In the genomic region with DNA sequence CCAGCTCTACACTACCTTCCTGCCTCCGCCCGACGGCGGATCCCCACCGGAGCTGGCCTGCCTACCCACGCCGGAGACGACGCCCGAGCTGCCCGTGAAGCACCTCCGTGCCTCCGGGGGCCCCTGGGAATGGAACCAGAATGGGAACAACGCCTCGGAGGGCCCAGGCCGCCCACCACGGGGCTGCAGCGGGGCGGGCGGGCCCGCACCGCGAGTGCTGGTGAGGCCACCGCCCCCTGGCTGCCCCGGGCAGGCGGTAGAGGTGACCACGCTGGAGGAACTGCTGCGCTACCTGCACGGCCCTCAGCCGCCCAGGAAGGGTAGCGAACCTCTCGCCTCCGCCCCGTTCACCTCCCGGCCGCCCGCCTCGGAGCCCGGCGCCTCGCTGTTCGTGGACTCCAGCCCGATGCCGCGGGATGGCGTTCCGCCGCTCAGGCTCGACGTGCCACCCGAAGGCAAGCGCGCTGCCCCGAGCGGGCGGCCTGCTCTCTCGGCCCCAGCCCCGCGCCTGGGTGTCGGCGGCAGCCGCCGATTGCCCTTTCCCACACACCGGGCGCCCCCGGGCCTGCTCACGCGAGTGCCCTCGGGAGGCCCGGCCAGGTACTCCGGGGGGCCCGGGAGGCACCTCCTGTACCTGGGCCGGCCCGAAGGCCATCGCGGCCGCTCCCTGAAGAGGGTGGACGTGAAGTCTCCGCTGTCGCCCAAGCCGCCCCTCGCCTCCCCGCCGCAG, we compare ENCODE assay signal across 9 mouse cellular contexts. TPM values are rescaled to one million over a fixed set of nuclear protein-coding genes. Genes with fewer than 3 reads are reported as not detected.
DNase-seq lines count a peak whose midpoint lies in the region; ATAC-seq and TF ChIP-seq lines count a peak whose summit lies in the region.
"Had no signal": no experiment of that assay in that cellular context is flagged by ENCODE, and none has a peak within 500 bp of the region (broad histone marks: within the 10 kb centered on the region; RNA-seq: fewer than 3 reads in every experiment).

No protein-coding gene starts in this region.

- H3K27me3 ChIP-seq in ES-Bruce4 (ENCODE audit: control insufficient read depth, insufficient read depth, low read length, poor library complexity, severe bottlenecking), result no peaks in the 10 kb centered on the region; the same call in 1 of the 2 replicates
- peaks cover 47% of the 10 kb centered on the region for H3K27me3 ChIP-seq in heart, embryonic 15.5 days
- H3K27me3 ChIP-seq in liver, embryonic 15.5 days, result peaks cover 87% of the 10 kb centered on the region

- H3K9me3 ChIP-seq in ES-Bruce4 (replicated peaks; ENCODE audit: control insufficient read depth, insufficient read depth, low read length, poor library complexity, severe bottlenecking), result no peaks in the 10 kb centered on the region
- H3K9me3 ChIP-seq in heart, embryonic 15.5 days (replicated peaks), result no peaks in the 10 kb centered on the region
- H3K9me3 ChIP-seq in liver, embryonic 15.5 days (replicated peaks), result no peaks in the 10 kb centered on the region

- no peak for ATAC-seq in heart, embryonic 15.5 days (replicated peaks; ENCODE audit: insufficient number of reproducible peaks, insufficient read depth, low FRiP score, low read depth)
- ATAC-seq in liver, embryonic 15.5 days (ENCODE audit: insufficient read depth), result no peak; the same call in 1 of the 2 replicates

- no peak overlapping the region for H3K27ac ChIP-seq in ES-Bruce4 (ENCODE audit: insufficient read depth, low read length)
- no peak overlapping the region for H3K27ac ChIP-seq in heart, embryonic 15.5 days
- H3K27ac ChIP-seq in liver, embryonic 15.5 days (replicated peaks), result no peak overlapping the region
- H3K27ac ChIP-seq: liver, embryonic 14.5 days had no signal

- H3K4me1 ChIP-seq in ES-Bruce4 (ENCODE audit: control insufficient read depth, insufficient read depth, low read length), result peaks cover 4% of the 10 kb centered on the region
- peaks cover 19% of the 10 kb centered on the region for H3K4me1 ChIP-seq in heart, embryonic 15.5 days (replicated peaks)
- H3K4me1 ChIP-seq in liver, embryonic 15.5 days (replicated peaks), result peaks cover 17% of the 10 kb centered on the region

- H3K4me3 ChIP-seq in ES-Bruce4 (ENCODE audit: low read depth, low read length), result peak overlapping the region; percentile 42
- H3K4me3 ChIP-seq in heart, embryonic 15.5 days, result peak overlapping the region; percentile 42
- peak overlapping the region; percentile 39 for H3K4me3 ChIP-seq in liver, embryonic 15.5 days (replicated peaks)

- peak overlapping the region; percentile 58 for H3K9ac ChIP-seq in ES-Bruce4 (ENCODE audit: low read depth, poor library complexity, severe bottlenecking)
- peak overlapping the region; percentile 46 for H3K9ac ChIP-seq in heart, embryonic 15.5 days
- no peak overlapping the region for H3K9ac ChIP-seq in liver, embryonic 15.5 days
- H3K9ac ChIP-seq: liver, embryonic 14.5 days had no signal

- no peak for TF ChIP-seq EP300 in ES-Bruce4 (IDR thresholded peaks at IDR 0.05; ENCODE audit: insufficient read depth, low read depth, low read length)

- peak overlapping the region; percentile 72 for H3K4me2 ChIP-seq in heart, embryonic 15.5 days
- H3K4me2 ChIP-seq in liver, embryonic 15.5 days, result peak overlapping the region; percentile 63

- WGBS in heart, embryonic 15.5 days, result 31% methylated on average over 76 of the region's 84 CpGs
- WGBS in liver, embryonic 15.5 days (ENCODE audit: insufficient replicate concordance), result 16% methylated on average over 84 of the region's 84 CpGs

- H3K36me3 ChIP-seq in ES-Bruce4 (ENCODE audit: control insufficient read depth, insufficient read depth, low read length, poor library complexity, severe bottlenecking), result 0 out of 2 replicates have a peak, but pooled peaks cover 2% of the 10 kb centered on the region
- H3K36me3 ChIP-seq in heart, embryonic 15.5 days, result no peaks in the 10 kb centered on the region
- H3K36me3 ChIP-seq in liver, embryonic 15.5 days (replicated peaks), result no peaks in the 10 kb centered on the region

- TF ChIP-seq POLR2A in ES-Bruce4 (IDR thresholded peaks at IDR 0.05; ENCODE audit: insufficient read depth, low read length), result no peak

- DNase-seq in heart, adult 11 months, result peak; percentile 92
- no peak for DNase-seq in heart, adult 8-10 months (ENCODE audit: low spot score)
- DNase-seq in layer of hippocampus, adult 9-10 months (ENCODE audit: low spot score), result no peak
- DNase-seq in T-cell, adult 2 months (ENCODE audit: low spot score), result no peak
- DNase-seq in ovary, adult 18-20 months (ENCODE audit: low spot score), result no peak

- no peak for TF ChIP-seq CTCF in ES-Bruce4 (IDR thresholded peaks at IDR 0.05; ENCODE audit: low read depth, low read length)

RNA-seq across cellular contexts. Expression of a gene that starts 12.4 kb away (rescaled TPM):
- total RNA-seq in heart, adult 8-10 months (2022), result 1 to 10 TPM; 2.6 to 8.1 (median 5.5) TPM
- polyA plus RNA-seq in ES-Bruce4 (2011; ENCODE audit: insufficient read depth, insufficient read length, low read depth, missing spikeins), result 13.3 and 18.8 TPM in 2 replicates
- 2.0 and 3.5 TPM in 2 replicates for polyA plus RNA-seq in heart, embryonic 15.5 days (2015; fragmentation: Nextera tagmentation; extraction: Ambion mirVana)
- 0.37 and 0.68 TPM in 2 replicates for polyA plus RNA-seq in liver, embryonic 15.5 days (2015; fragmentation: Nextera tagmentation; extraction: Ambion mirVana)

RNA-seq across cellular contexts. Expression of a gene that starts 30.5 kb away (rescaled TPM):
- total RNA-seq in heart, adult 8-10 months (2022), result 1 to 10 TPM in 3 of 4 experiments, under 1 TPM in 1; 0.62 to 1.9 (median 1.5) TPM
- not detected in 2 replicates for polyA plus RNA-seq in ES-Bruce4 (2011; ENCODE audit: insufficient read depth, insufficient read length, low read depth, missing spikeins)
- 2.5 and 4.8 TPM in 2 replicates for polyA plus RNA-seq in heart, embryonic 15.5 days (2015; fragmentation: Nextera tagmentation; extraction: Ambion mirVana)
- 9.3 and 9.8 TPM in 2 replicates for polyA plus RNA-seq in liver, embryonic 15.5 days (2015; fragmentation: Nextera tagmentation; extraction: Ambion mirVana)

RNA-seq across cellular contexts. Expression of a gene that starts 38.8 kb away (rescaled TPM):
- 1 to 10 TPM; 4.8 to 5.4 (median 5.0) TPM for total RNA-seq in heart, adult 8-10 months (2022)
- 4.0 and 5.7 TPM in 2 replicates for polyA plus RNA-seq in ES-Bruce4 (2011; ENCODE audit: insufficient read depth, insufficient read length, low read depth, missing spikeins)
- 9.4 and 10.4 TPM in 2 replicates for polyA plus RNA-seq in heart, embryonic 15.5 days (2015; fragmentation: Nextera tagmentation; extraction: Ambion mirVana)
- 7.1 and 8.3 TPM in 2 replicates for polyA plus RNA-seq in liver, embryonic 15.5 days (2015; fragmentation: Nextera tagmentation; extraction: Ambion mirVana)

RNA-seq across cellular contexts. Expression of a gene that starts 38.9 kb away (rescaled TPM):
- total RNA-seq in heart, adult 8-10 months (2022), result 10 to 100 TPM; 29.0 to 39.4 (median 33.2) TPM
- polyA plus RNA-seq in ES-Bruce4 (2011; ENCODE audit: insufficient read depth, insufficient read length, low read depth, missing spikeins), result 48.5 and 52.1 TPM in 2 replicates
- 51.0 and 54.2 TPM in 2 replicates for polyA plus RNA-seq in heart, embryonic 15.5 days (2015; fragmentation: Nextera tagmentation; extraction: Ambion mirVana)
- polyA plus RNA-seq in liver, embryonic 15.5 days (2015; fragmentation: Nextera tagmentation; extraction: Ambion mirVana), result 25.6 and 26.1 TPM in 2 replicates

RNA-seq across cellular contexts. Expression of a gene that starts 45.0 kb away (rescaled TPM):
- 10 to 100 TPM; 12.2 to 13.9 (median 13.2) TPM for total RNA-seq in heart, adult 8-10 months (2022)
- polyA plus RNA-seq in ES-Bruce4 (2011; ENCODE audit: insufficient read depth, insufficient read length, low read depth, missing spikeins), result 39.8 and 49.0 TPM in 2 replicates
- polyA plus RNA-seq in heart, embryonic 15.5 days (2015; fragmentation: Nextera tagmentation; extraction: Ambion mirVana), result 5.1 and 6.5 TPM in 2 replicates
- polyA plus RNA-seq in liver, embryonic 15.5 days (2015; fragmentation: Nextera tagmentation; extraction: Ambion mirVana), result 6.2 and 7.1 TPM in 2 replicates
